Mouse (Mus musculus) monocyte, adult 2 months (primary cell): ENCODE results near the gene Nadsyn1.

ENCODE experiments used
- DNase-seq, 2 experiments: peaks; one replicate each; pipeline ENCODE4 v3.0.0; 2022; ENCODE audit warnings: low spot score in 2 of 2, low read depth in 1 of 2

Gene Nadsyn1

GRCm38 (mm10) chr7:143805199-143805624 lies 17.4 kb downstream of the Nadsyn1 start:
- DNase-seq, result no peak

- DNase-seq, result no peak
Observed at GRCm38 (mm10) chr7:143801195-143802065, 21.2 kb downstream of the Nadsyn1 start.

GRCm38 (mm10) chr7:143800770-143801169 lies 21.9 kb downstream of the Nadsyn1 start:
- DNase-seq, result no peak

- DNase-seq, result no peak
Observed at GRCm38 (mm10) chr7:143798783-143799182, 23.9 kb downstream of the Nadsyn1 start.

- DNase-seq, result no peak
Observed at GRCm38 (mm10) chr7:143793121-143793520, 29.5 kb downstream of the Nadsyn1 start.

- no peak for DNase-seq
Observed at GRCm38 (mm10) chr7:143792336-143792985, 30.2 kb downstream of the Nadsyn1 start.

- DNase-seq, result no peak
Observed at GRCm38 (mm10) chr7:143783996-143784829, 38.4 kb downstream of the Nadsyn1 start, which contains the start of gene Mrgpre. Gene Mrgpre, minus strand, starts transcription at chr7:143784500.

- no peak for DNase-seq
Observed at GRCm38 (mm10) chr7:143783378-143783995, 39.2 kb downstream of the Nadsyn1 start.

GRCm38 (mm10) chr7:143777375-143777774 lies 45.3 kb downstream of the Nadsyn1 start:
- DNase-seq, result no peak

GRCm38 (mm10) chr7:143776137-143776536 lies 46.5 kb downstream of the Nadsyn1 start:
- DNase-seq, result no peak

- DNase-seq, result no peak
Observed at GRCm38 (mm10) chr7:143769461-143769860, 53.2 kb downstream of the Nadsyn1 start.

- DNase-seq, result no peak
Observed at GRCm38 (mm10) chr7:143768267-143768666, 54.4 kb downstream of the Nadsyn1 start.

- DNase-seq, result no peak
Observed at GRCm38 (mm10) chr7:143766893-143767292, 55.8 kb downstream of the Nadsyn1 start, which contains the start of gene Mrgprg. Gene Mrgprg, minus strand, starts transcription at chr7:143766993.

GRCm38 (mm10) chr7:143764876-143765530 lies 57.6 kb downstream of the Nadsyn1 start:
- no peak for DNase-seq

GRCm38 (mm10) chr7:143763794-143764193 lies 58.9 kb downstream of the Nadsyn1 start:
- DNase-seq, result no peak

GRCm38 (mm10) chr7:143758956-143759355 lies 63.7 kb downstream of the Nadsyn1 start:
- DNase-seq, result no peak

- DNase-seq, result no peak
Observed at GRCm38 (mm10) chr7:143757696-143758095, 65.0 kb downstream of the Nadsyn1 start.

GRCm38 (mm10) chr7:143757027-143757390 lies 65.6 kb downstream of the Nadsyn1 start:
- peak; percentile 30 to 50 for DNase-seq

GRCm38 (mm10) chr7:143756125-143757026 lies 66.3 kb downstream of the Nadsyn1 start, which contains the start of gene Osbpl5:
Gene Osbpl5, minus strand, starts transcription at chr7:143756985.
- DNase-seq, result no peak
